Mouse (Mus musculus): ENCODE measurements around the gene Cdk14. TPM values are rescaled to one million over a fixed set of nuclear protein-coding genes. Genes with fewer than 3 reads are reported as not detected.

The Cdk14 gene
- polyA plus RNA-seq, 1 experiment: 11.2 TPM

DNA sequence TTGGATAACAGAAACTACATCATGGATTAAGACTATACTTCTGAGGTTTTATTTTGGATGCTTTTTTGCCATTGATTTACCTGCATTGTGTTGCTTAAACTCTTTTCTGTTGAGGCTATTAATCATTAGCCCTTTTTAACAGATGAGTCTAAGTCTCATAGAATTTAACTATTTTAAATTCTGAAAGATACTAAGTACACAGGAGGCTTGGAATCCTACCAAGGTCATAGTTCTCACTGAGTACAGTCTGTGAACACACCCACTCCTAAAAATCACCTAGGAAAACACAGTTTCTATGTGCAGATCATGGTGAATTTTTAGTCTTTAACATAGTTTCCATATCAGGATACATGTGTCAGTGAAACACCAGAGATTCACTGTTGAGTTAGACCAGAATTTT is 658.2 kb downstream of the Cdk14 start:
- Histone ChIP-seq H3K36me3 (ENCODE audit: control insufficient read depth, insufficient read depth) (no peaks in the 10 kb centered on the region), H3K4me2 (ENCODE audit: low read depth) (no peak overlapping the region), H3K27me3 (ENCODE audit: control insufficient read depth, insufficient read depth, insufficient read length) (no peaks in the 10 kb centered on the region), H3K79me2 (ENCODE audit: control insufficient read depth, insufficient read depth) (no peaks in the 10 kb centered on the region), H3ac (ENCODE audit: control insufficient read depth, insufficient read length) (no peak overlapping the region), H3K4me3 (no peak overlapping the region)
- no peak for TF ChIP-seq E2F4 (IDR thresholded peaks at IDR 0.05; ENCODE audit: insufficient read depth)
- no peak for TF ChIP-seq TCF12 (IDR thresholded peaks at IDR 0.05; ENCODE audit: insufficient read depth, poor library complexity, severe bottlenecking)
- TF ChIP-seq POLR2A (IDR thresholded peaks at IDR 0.05; ENCODE audit: insufficient read length, low read depth): no peak
- no peak for TF ChIP-seq MYOD1 (IDR thresholded peaks at IDR 0.05; ENCODE audit: control insufficient read depth in 1 of 3, insufficient read length in 2 of 3, low read depth in 2 of 3)
- no peak for TF ChIP-seq POLR2AphosphoS2 (IDR thresholded peaks at IDR 0.05; ENCODE audit: insufficient read length, low read depth)
- TF ChIP-seq MYOG (IDR thresholded peaks at IDR 0.05; ENCODE audit: control insufficient read depth in 1 of 3, insufficient read depth in 1 of 3, insufficient read length in 2 of 3, low read depth in 2 of 3): no peak
- no peak for TF ChIP-seq TCF3 (IDR thresholded peaks at IDR 0.05; ENCODE audit: insufficient read length, low read depth)
- TF ChIP-seq USF1 (IDR thresholded peaks at IDR 0.05; ENCODE audit: low read depth): no peak
- no peak for TF ChIP-seq MAX (IDR thresholded peaks at IDR 0.05; ENCODE audit: low read depth)
- TF ChIP-seq SRF (IDR thresholded peaks at IDR 0.05; ENCODE audit: control insufficient read depth, insufficient read length, low read depth): no peak
- TF ChIP-seq CEBPB (IDR thresholded peaks at IDR 0.05; ENCODE audit: insufficient read depth, poor library complexity, severe bottlenecking): no peak
- no peak for TF ChIP-seq REST (IDR thresholded peaks at IDR 0.05; ENCODE audit: insufficient read depth, insufficient read length)

DNA sequence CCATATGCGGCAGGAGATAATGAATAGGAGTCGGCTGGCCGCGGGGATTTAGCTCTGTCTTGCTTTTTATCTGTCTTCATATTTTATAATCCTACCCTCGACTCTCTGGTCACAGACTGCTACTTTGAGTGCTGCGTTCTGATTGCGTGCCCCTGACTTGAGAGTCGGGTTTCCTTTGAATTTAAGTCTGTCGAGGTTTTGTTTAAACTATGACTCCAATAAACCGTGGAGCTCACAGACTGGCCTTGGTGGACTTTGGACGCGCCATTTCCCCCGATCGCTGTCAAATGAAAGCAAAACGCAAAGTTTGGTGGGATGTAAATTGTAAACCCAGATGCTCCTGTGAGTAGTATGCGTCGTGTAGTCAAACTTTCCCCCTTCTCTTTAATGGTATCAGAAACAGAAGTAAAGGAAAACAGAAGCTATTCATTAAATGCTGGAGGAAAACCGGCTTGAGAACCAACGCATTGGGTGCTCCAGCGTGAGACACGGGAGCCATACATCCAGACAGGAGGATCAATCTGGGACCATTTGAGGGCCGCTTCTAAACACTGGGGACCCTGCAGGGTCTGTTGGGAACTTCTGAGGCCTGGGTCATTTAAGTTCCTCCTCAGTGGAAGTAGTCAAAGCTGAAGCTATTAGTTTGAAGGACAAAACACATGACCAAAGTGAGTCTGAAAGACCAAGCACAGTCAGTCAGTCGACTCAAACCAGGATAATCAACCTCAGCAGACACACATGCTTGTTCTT is 661.6 kb downstream of the Cdk14 start:
- H3K36me3 ChIP-seq (ENCODE audit: control insufficient read depth, insufficient read depth): peaks cover 8% of the 10 kb centered on the region
- no peaks in the 10 kb centered on the region for H3K79me2 ChIP-seq (ENCODE audit: control insufficient read depth, insufficient read depth)
- H3K4me2 ChIP-seq (ENCODE audit: low read depth): peak overlapping the region; percentile 68
- no peak for TF ChIP-seq CEBPB (IDR thresholded peaks at IDR 0.05; ENCODE audit: insufficient read depth, poor library complexity, severe bottlenecking)
- no peak for TF ChIP-seq POLR2AphosphoS2 (IDR thresholded peaks at IDR 0.05; ENCODE audit: insufficient read length, low read depth)
- TF ChIP-seq TCF3 (IDR thresholded peaks at IDR 0.05; ENCODE audit: insufficient read length, low read depth): no peak
- TF ChIP-seq POLR2A (IDR thresholded peaks at IDR 0.05; ENCODE audit: insufficient read length, low read depth): no peak
- TF ChIP-seq MYOD1 (IDR thresholded peaks at IDR 0.05; ENCODE audit: control insufficient read depth in 1 of 3, insufficient read length in 2 of 3, low read depth in 2 of 3): no peak
- TF ChIP-seq TCF12 (IDR thresholded peaks at IDR 0.05; ENCODE audit: insufficient read depth, poor library complexity, severe bottlenecking): no peak
- no peak for TF ChIP-seq SRF (IDR thresholded peaks at IDR 0.05; ENCODE audit: control insufficient read depth, insufficient read length, low read depth)
- TF ChIP-seq MAX (IDR thresholded peaks at IDR 0.05; ENCODE audit: low read depth): no peak
- no peak for TF ChIP-seq USF1 (IDR thresholded peaks at IDR 0.05; ENCODE audit: low read depth)
- no peak for TF ChIP-seq MYOG (IDR thresholded peaks at IDR 0.05; ENCODE audit: control insufficient read depth in 1 of 3, insufficient read depth in 1 of 3, insufficient read length in 2 of 3, low read depth in 2 of 3)
- TF ChIP-seq REST (IDR thresholded peaks at IDR 0.05; ENCODE audit: insufficient read depth, insufficient read length): no peak
- no peak for TF ChIP-seq E2F4 (IDR thresholded peaks at IDR 0.05; ENCODE audit: insufficient read depth)
- no peaks in the 10 kb centered on the region for H3K27me3 ChIP-seq (ENCODE audit: control insufficient read depth, insufficient read depth, insufficient read length)
- H3ac ChIP-seq (ENCODE audit: control insufficient read depth, insufficient read length): peak overlapping the region; percentile 85
- peak overlapping the region; percentile 63 for H3K4me3 ChIP-seq

DNA sequence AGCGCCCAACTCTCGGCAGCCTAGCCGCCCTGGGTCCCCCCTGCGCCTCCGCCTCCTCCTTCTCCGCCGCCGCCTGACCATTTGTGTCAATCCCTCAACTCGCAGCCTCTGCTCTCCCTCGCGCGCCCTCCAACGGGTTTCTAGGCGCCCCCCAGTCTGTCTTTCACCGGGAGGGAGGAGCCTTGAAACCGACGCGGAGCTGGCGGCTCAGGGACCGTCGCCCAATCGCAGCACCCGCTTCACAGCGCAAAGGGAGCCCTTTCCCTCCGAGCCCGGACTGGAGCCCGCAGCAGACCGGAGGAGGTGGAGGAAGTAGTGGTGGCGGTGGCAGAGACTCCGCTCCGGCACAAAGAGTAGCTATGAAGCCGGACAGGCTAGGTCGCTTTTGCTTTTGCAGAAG is 662.2 kb downstream of the Cdk14 start, which contains the start of gene Fzd1:
TSS of gene Fzd1 (minus strand) at position 134 of the 400 bp plus-strand sequence.
- H3K36me3 ChIP-seq (ENCODE audit: control insufficient read depth, insufficient read depth): peaks cover 8% of the 10 kb centered on the region
- peak within 1 kb of the TSS; percentile 68 for H3K4me2 ChIP-seq (ENCODE audit: low read depth)
- no peaks in the 10 kb centered on the region for H3K27me3 ChIP-seq (ENCODE audit: control insufficient read depth, insufficient read depth, insufficient read length)
- H3K79me2 ChIP-seq (ENCODE audit: control insufficient read depth, insufficient read depth): no peaks in the 10 kb centered on the region
- peak within 1 kb of the TSS; percentile 63 for H3K4me3 ChIP-seq
- TF ChIP-seq MYOD1 (IDR thresholded peaks at IDR 0.05; ENCODE audit: control insufficient read depth in 1 of 3, insufficient read length in 2 of 3, low read depth in 2 of 3) (peak in 1 of 3 experiments; percentile 59), POLR2AphosphoS2 (IDR thresholded peaks at IDR 0.05; ENCODE audit: insufficient read length, low read depth) (peak; percentile 91), TCF12 (IDR thresholded peaks at IDR 0.05; ENCODE audit: insufficient read depth, poor library complexity, severe bottlenecking) (no peak), POLR2A (IDR thresholded peaks at IDR 0.05; ENCODE audit: insufficient read length, low read depth) (peak; percentile 67), E2F4 (IDR thresholded peaks at IDR 0.05; ENCODE audit: insufficient read depth) (peak; percentile 13)
- H3ac ChIP-seq (ENCODE audit: control insufficient read depth, insufficient read length): peak within 1 kb of the TSS; percentile 85

DNA sequence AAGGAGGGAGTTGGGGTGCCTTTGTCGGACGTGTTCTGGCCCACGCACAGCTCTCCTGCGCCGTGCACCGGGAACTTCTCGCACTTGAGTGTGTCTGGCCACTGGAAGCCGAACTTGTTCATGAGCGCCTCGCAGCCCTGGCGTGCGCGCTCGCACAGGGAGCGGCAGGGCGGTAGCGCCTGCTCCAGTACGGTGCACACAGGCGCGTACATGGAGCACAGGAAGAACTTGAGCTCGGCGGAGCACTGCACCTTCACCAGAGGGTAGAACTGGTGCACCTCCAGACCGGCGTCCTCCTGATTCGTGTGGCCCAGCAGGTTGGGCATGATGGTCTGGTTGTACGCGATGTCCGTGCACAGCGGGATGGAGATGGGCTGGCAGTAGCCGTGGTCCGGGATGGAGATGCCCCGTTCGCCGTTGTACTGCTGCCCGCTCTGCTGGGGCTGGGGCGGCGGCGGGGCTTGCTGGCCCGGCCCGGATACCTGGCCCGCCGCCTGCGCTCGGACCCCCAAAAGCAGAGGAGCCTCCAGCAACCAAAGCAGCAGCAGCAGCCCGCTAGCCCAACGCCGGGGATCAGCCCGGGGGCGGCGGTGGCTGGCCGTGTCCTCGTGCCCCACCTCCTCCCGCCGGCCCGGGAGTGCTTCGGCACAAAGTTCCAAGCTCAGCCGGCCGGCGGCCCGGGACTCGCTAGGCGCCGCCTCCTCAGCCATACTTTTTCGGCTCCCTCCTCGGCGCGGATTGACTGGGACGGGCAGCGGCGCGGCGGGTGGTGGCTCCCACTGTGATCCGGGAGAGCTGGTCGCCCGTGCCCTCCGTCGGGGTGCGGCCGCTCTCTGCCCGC is 663.0 kb downstream of the Cdk14 start:
- TF ChIP-seq REST (IDR thresholded peaks at IDR 0.05; ENCODE audit: insufficient read depth, insufficient read length) (no peak), SRF (IDR thresholded peaks at IDR 0.05; ENCODE audit: control insufficient read depth, insufficient read length, low read depth) (no peak), POLR2A (IDR thresholded peaks at IDR 0.05; ENCODE audit: insufficient read length, low read depth) (peak; percentile 4), MYOG (IDR thresholded peaks at IDR 0.05; ENCODE audit: control insufficient read depth in 1 of 3, insufficient read depth in 1 of 3, insufficient read length in 2 of 3, low read depth in 2 of 3) (no peak), POLR2AphosphoS2 (IDR thresholded peaks at IDR 0.05; ENCODE audit: insufficient read length, low read depth) (peak; percentile 42)
- no peaks in the 10 kb centered on the region for H3K79me2 ChIP-seq (ENCODE audit: control insufficient read depth, insufficient read depth)
- peaks cover 8% of the 10 kb centered on the region for H3K36me3 ChIP-seq (ENCODE audit: control insufficient read depth, insufficient read depth)
- H3K27me3 ChIP-seq (ENCODE audit: control insufficient read depth, insufficient read depth, insufficient read length): no peaks in the 10 kb centered on the region
- H3K4me2 ChIP-seq (ENCODE audit: low read depth): peak overlapping the region; percentile 56
- peak overlapping the region; percentile 85 for H3ac ChIP-seq (ENCODE audit: control insufficient read depth, insufficient read length)
- H3K4me3 ChIP-seq: peak overlapping the region; percentile 63
